Mouse (Mus musculus): ENCODE measurements at regions not wholly inside any gene's neighbourhood (a gene's known extent, or its start where the extent isn't known, plus 50 kb on each side); places are given as distances from the start of the nearest gene placed in this dataset.

- H3K9me3 ChIP-seq (replicated peaks; ENCODE audit: insufficient read depth, low read length), result no peaks in the 10 kb centered on the region
- no peak overlapping the region for H3K9ac ChIP-seq (ENCODE audit: control insufficient read depth, low read depth, low read length, poor library complexity, severe bottlenecking)
- H3K79me2 ChIP-seq (ENCODE audit: control insufficient read depth, insufficient read depth, low read length, poor library complexity), result no peaks in the 10 kb centered on the region
- no peaks in the 10 kb centered on the region for H3K27me3 ChIP-seq (ENCODE audit: control insufficient read depth in 1 of 2, insufficient read depth in 2 of 2, low read length in 2 of 2)
- no peak overlapping the region for H3K27ac ChIP-seq (ENCODE audit: control insufficient read depth, low read depth, low read length)
- no peaks in the 10 kb centered on the region for H3K36me3 ChIP-seq (ENCODE audit: control insufficient read depth in 1 of 2, insufficient read depth in 2 of 2, low read length in 2 of 2)
- 0 out of 4 replicates have a peak, but pooled peaks cover 0 to 2% of the 10 kb centered on the region in 2 experiments for H3K4me1 ChIP-seq (ENCODE audit: control insufficient read depth in 1 of 2, insufficient read depth in 2 of 2, low read length in 2 of 2)
- no peak for DNase-seq (ENCODE audit: low read depth, low spot score)
- H3K4me3 ChIP-seq (ENCODE audit: control insufficient read depth in 1 of 2, insufficient read depth in 1 of 2, low read depth in 2 of 2, low read length in 2 of 2), result no peak overlapping the region
- no peak for TF ChIP-seq MYC (IDR thresholded peaks at IDR 0.05; ENCODE audit: low read depth, low read length)
- no peak for TF ChIP-seq USF1 (IDR thresholded peaks at IDR 0.05; ENCODE audit: low read depth, low read length)
- no peak for TF ChIP-seq ZC3H11A (IDR thresholded peaks at IDR 0.05; ENCODE audit: low read depth, low read length)
- TF ChIP-seq POLR2AphosphoS2 (IDR thresholded peaks at IDR 0.05; ENCODE audit: low read length), result no peak
- no peak for TF ChIP-seq TBP (IDR thresholded peaks at IDR 0.05; ENCODE audit: low read depth, low read length)
- no peak for TF ChIP-seq GABPA (IDR thresholded peaks at IDR 0.05; ENCODE audit: low read depth, low read length)
- TF ChIP-seq UBTF (IDR thresholded peaks at IDR 0.05; ENCODE audit: borderline replicate concordance, insufficient read depth, low read depth, low read length), result no peak
- TF ChIP-seq TCF12 (IDR thresholded peaks at IDR 0.05; ENCODE audit: low read depth, low read length), result no peak
- TF ChIP-seq ZMIZ1 (IDR thresholded peaks at IDR 0.05; ENCODE audit: low read depth, low read length), result no peak
- TF ChIP-seq GATA1 (IDR thresholded peaks at IDR 0.05; ENCODE audit: low read depth, low read length), result no peak
- no peak for TF ChIP-seq POLR2AphosphoS5 (IDR thresholded peaks at IDR 0.05; ENCODE audit: borderline replicate concordance, low read depth, low read length)
- no peak for TF ChIP-seq KAT2A (conservative IDR thresholded peaks at IDR 0.05; ENCODE audit: low read depth, low read length)
- no peak for TF ChIP-seq ETS1 (IDR thresholded peaks at IDR 0.05; ENCODE audit: low read depth, low read length)
- TF ChIP-seq CHD2 (IDR thresholded peaks at IDR 0.05; ENCODE audit: low read length), result no peak
- TF ChIP-seq E2F4 (IDR thresholded peaks at IDR 0.05; ENCODE audit: borderline replicate concordance, low read depth, low read length), result no peak
- no peak for TF ChIP-seq MAFK (IDR thresholded peaks at IDR 0.05; ENCODE audit: borderline replicate concordance, low read depth, low read length)
- no peak for TF ChIP-seq ELF1 (IDR thresholded peaks at IDR 0.05; ENCODE audit: low read depth, low read length)
- no peak for TF ChIP-seq JUND (IDR thresholded peaks at IDR 0.05; ENCODE audit: low read depth, low read length)
- TF ChIP-seq ZNF384 (IDR thresholded peaks at IDR 0.05; ENCODE audit: low read depth, low read length), result no peak
- no peak for TF ChIP-seq MYB (IDR thresholded peaks at IDR 0.05; ENCODE audit: low read depth, low read length)
Measured at GRCm38 (mm10) chr3:60311178-60311577, 161.5 kb upstream of the Mbnl1 start.

- peak; percentile 55; the same call in 1 of the 2 replicates for TF ChIP-seq USF1 (IDR thresholded peaks at IDR 0.05; ENCODE audit: low read depth, low read length)
- TF ChIP-seq HCFC1 (IDR thresholded peaks at IDR 0.05; ENCODE audit: low read depth, low read length), result 0 out of 2 replicates have a peak, but pooled peaks have one; percentile 13
- peak; percentile 68 for TF ChIP-seq ZC3H11A (IDR thresholded peaks at IDR 0.05; ENCODE audit: low read depth, low read length)
- TF ChIP-seq GABPA (IDR thresholded peaks at IDR 0.05; ENCODE audit: low read depth, low read length), result no peak
- no peak for TF ChIP-seq MAX (IDR thresholded peaks at IDR 0.05; ENCODE audit: low read length)
- TF ChIP-seq MAZ (IDR thresholded peaks at IDR 0.05; ENCODE audit: low read depth, low read length), result no peak
- TF ChIP-seq ZKSCAN1 (IDR thresholded peaks at IDR 0.05; ENCODE audit: low read depth, low read length), result no peak
- no peak for TF ChIP-seq ETS1 (IDR thresholded peaks at IDR 0.05; ENCODE audit: low read depth, low read length)
- TF ChIP-seq ZMIZ1 (IDR thresholded peaks at IDR 0.05; ENCODE audit: low read depth, low read length), result no peak
- TF ChIP-seq SMC3 (IDR thresholded peaks at IDR 0.05; ENCODE audit: low read depth, low read length), result peak; percentile 88
- peak; percentile 11 to 68 (median 45); a peak in 4 of 6 replicates for TF ChIP-seq CTCF (IDR thresholded peaks at IDR 0.05 in 2 of 3, conservative IDR thresholded peaks at IDR 0.05 in 1 of 3; ENCODE audit: control insufficient read depth in 1 of 3, insufficient read depth in 1 of 3, low read depth in 2 of 3, low read length in 3 of 3, poor library complexity in 1 of 3, severe bottlenecking in 1 of 3)
- TF ChIP-seq RAD21 (IDR thresholded peaks at IDR 0.05; ENCODE audit: low read depth, low read length), result peak; percentile 74
- TF ChIP-seq EP300 (IDR thresholded peaks at IDR 0.05; ENCODE audit: low read depth in 1 of 2, low read length in 2 of 2), result no peak; a peak in 1 of 4 replicates
- no peak overlapping the region for H3K4me3 ChIP-seq (ENCODE audit: control insufficient read depth in 1 of 2, insufficient read depth in 1 of 2, low read depth in 2 of 2, low read length in 2 of 2)
- DNase-seq (ENCODE audit: low read depth, low spot score), result peak; percentile 77
- H3K4me1 ChIP-seq (ENCODE audit: control insufficient read depth in 1 of 2, insufficient read depth in 2 of 2, low read length in 2 of 2), result peaks cover 0 to 11% of the 10 kb centered on the region in 2 experiments; a peak in 2 of 4 replicates
- H3K36me3 ChIP-seq (ENCODE audit: control insufficient read depth in 1 of 2, insufficient read depth in 2 of 2, low read length in 2 of 2), result no peaks in the 10 kb centered on the region; a peak in 1 of 4 replicates
- no peaks in the 10 kb centered on the region for H3K27me3 ChIP-seq (ENCODE audit: control insufficient read depth in 1 of 2, insufficient read depth in 2 of 2, low read length in 2 of 2)
- no peaks in the 10 kb centered on the region for H3K79me2 ChIP-seq (ENCODE audit: control insufficient read depth, insufficient read depth, low read length, poor library complexity)
- H3K9me3 ChIP-seq (replicated peaks; ENCODE audit: insufficient read depth, low read length), result no peaks in the 10 kb centered on the region
- H3K9ac ChIP-seq (ENCODE audit: control insufficient read depth, low read depth, low read length, poor library complexity, severe bottlenecking), result no peak overlapping the region
- no peak overlapping the region for H3K27ac ChIP-seq (ENCODE audit: control insufficient read depth, low read depth, low read length)
Measured at GRCm38 (mm10) chr3:60320213-60320936, 152.3 kb upstream of the Mbnl1 start.
